Mouse (Mus musculus) kidney, adult 2 months (tissue): Measurements from ENCODE around the gene Prkn. TPM values are rescaled to one million over a fixed set of nuclear protein-coding genes. Genes with fewer than 3 reads are reported as not detected.
A peak's percentile ranks its signal among the peaks of the same experiment; 100 is the strongest.

Experiments
- DNase-seq: peaks from one replicate; pipeline ENCODE4 v3.0.0; 2021
- H3K27ac ChIP-seq: fragments of 200-500 bp; 2 replicates; pipeline ENCODE4 v1.5.1; 2012; ENCODE audit warnings: low read depth, low read length, control low read depth, inconsistent platforms; ENCODE audit not compliant: insufficient read depth
- H3K27me3 ChIP-seq: fragments of 200-500 bp; replicated peaks from 2 replicates; pipeline ENCODE4 v1.6.1; 2012; ENCODE audit warnings: mild to moderate bottlenecking, moderate library complexity, low read length, inconsistent platforms; ENCODE audit not compliant: control insufficient read depth, insufficient read depth
- H3K36me3 ChIP-seq: fragments of 200-500 bp; 2 replicates; pipeline ENCODE4 v1.6.1; 2012; ENCODE audit warnings: mild to moderate bottlenecking, moderate library complexity, low read length, inconsistent platforms; ENCODE audit not compliant: control insufficient read depth, insufficient read depth
- H3K4me1 ChIP-seq: fragments of 200-500 bp; 2 replicates; pipeline ENCODE4 v1.6.1; 2011; ENCODE audit warnings: low read length; ENCODE audit not compliant: control insufficient read depth, insufficient read depth
- H3K4me3 ChIP-seq: fragments of 200-500 bp; 2 replicates; pipeline ENCODE4 v1.5.1; 2011; ENCODE audit warnings: mild to moderate bottlenecking, low read depth, low read length, control low read depth; ENCODE audit not compliant: insufficient read depth
- CTCF ChIP-seq: fragments of 200-500 bp; conservative IDR thresholded peaks from 2 replicates; pipeline ENCODE4 v1.5.1; 2011; ENCODE audit warnings: low read depth, mild to moderate bottlenecking, control low read depth, low read length, moderate library complexity, mixed read lengths; ENCODE audit not compliant: insufficient read depth, insufficient read length
- POLR2A ChIP-seq: fragments of 200-500 bp; IDR thresholded peaks from one replicate; pipeline ENCODE4 v1.6.1; 2011; ENCODE audit warnings: low read depth, low read length, control low read depth
- WGBS: fragments of 180-500 bp; shearing (Covaris S2); methylation state at CpG from one replicate; pipeline ENCODE4 v1.1.7; 2018; 5-methylcytosine and 5-hydroxymethylcytosine counted together
- polyA plus RNA-seq: library from polyadenylated mRNA; depleted of rRNA; stranded (reverse); fragments of >200 nt; gene quantifications from 2 replicates; pipeline ENCODE4 v1.2.3, GENCODE M21; 2012

The Prkn gene
- polyA plus RNA-seq, 1 experiment: 6.1 TPM

GRCm38 (mm10) chr17:11664610-11665345, 824.6 kb downstream of the Prkn start:
- H3K36me3 ChIP-seq: no peaks in the 10 kb centered on the region
- 0 out of 2 replicates have a peak, but pooled peaks cover 8% of the 10 kb centered on the region for H3K4me1 ChIP-seq
- H3K27me3 ChIP-seq: no peaks in the 10 kb centered on the region
- no peak overlapping the region for H3K27ac ChIP-seq
- H3K4me3 ChIP-seq: no peak overlapping the region
- TF ChIP-seq CTCF (no peak), POLR2A (no peak)
- WGBS: 29% methylated on average over 20 of the region's 20 CpGs
- DNase-seq: peak; percentile 48

- Histone ChIP-seq H3K4me3 (no peak overlapping the region), H3K27me3 (no peaks in the 10 kb centered on the region), H3K4me1 (no peaks in the 10 kb centered on the region), H3K27ac (no peak overlapping the region), H3K36me3 (no peaks in the 10 kb centered on the region)
- TF ChIP-seq CTCF (no peak), POLR2A (no peak)
- WGBS: 95% methylated on average over 6 of the region's 6 CpGs
- DNase-seq: no peak
Observed at GRCm38 (mm10) chr17:11679716-11680115, 839.5 kb downstream of the Prkn start.

GRCm38 (mm10) chr17:11680456-11680855, 840.3 kb downstream of the Prkn start:
- Histone ChIP-seq H3K4me1 (no peaks in the 10 kb centered on the region), H3K27ac (no peak overlapping the region), H3K27me3 (no peaks in the 10 kb centered on the region), H3K4me3 (no peak overlapping the region), H3K36me3 (no peaks in the 10 kb centered on the region)
- 64% methylated on average over 9 of the region's 9 CpGs for WGBS
- TF ChIP-seq CTCF (no peak), POLR2A (no peak)
- DNase-seq: peak; percentile 70

GRCm38 (mm10) chr17:11681825-11682372, 841.7 kb downstream of the Prkn start:
- Histone ChIP-seq H3K27ac (no peak overlapping the region), H3K4me3 (no peak overlapping the region), H3K4me1 (no peaks in the 10 kb centered on the region), H3K36me3 (no peaks in the 10 kb centered on the region), H3K27me3 (no peaks in the 10 kb centered on the region)
- DNase-seq: no peak
- 68% methylated on average over 11 of the region's 11 CpGs for WGBS
- no peak for TF ChIP-seq POLR2A
- TF ChIP-seq CTCF: no peak

GRCm38 (mm10) chr17:11705005-11705404, 864.8 kb downstream of the Prkn start:
- 88% methylated on average over 4 of the region's 4 CpGs for WGBS
- Histone ChIP-seq H3K4me1 (no peaks in the 10 kb centered on the region), H3K27me3 (no peaks in the 10 kb centered on the region), H3K4me3 (no peak overlapping the region), H3K27ac (no peak overlapping the region), H3K36me3 (no peaks in the 10 kb centered on the region)
- TF ChIP-seq CTCF (no peak), POLR2A (no peak)
- no peak for DNase-seq

GRCm38 (mm10) chr17:11705761-11706160, 865.6 kb downstream of the Prkn start:
- DNase-seq: no peak
- H3K27me3 ChIP-seq: no peaks in the 10 kb centered on the region
- 85% methylated on average over 9 of the region's 9 CpGs for WGBS
- TF ChIP-seq POLR2A (no peak), CTCF (no peak)
- no peak overlapping the region for H3K27ac ChIP-seq
- no peaks in the 10 kb centered on the region for H3K36me3 ChIP-seq
- H3K4me1 ChIP-seq: no peaks in the 10 kb centered on the region
- no peak overlapping the region for H3K4me3 ChIP-seq

- no peak for DNase-seq
- 61% methylated on average over 4 of the region's 4 CpGs for WGBS
- no peaks in the 10 kb centered on the region for H3K27me3 ChIP-seq
- no peaks in the 10 kb centered on the region for H3K4me1 ChIP-seq
- H3K27ac ChIP-seq: no peak overlapping the region
- H3K36me3 ChIP-seq: no peaks in the 10 kb centered on the region
- H3K4me3 ChIP-seq: no peak overlapping the region
- no peak for TF ChIP-seq CTCF
- TF ChIP-seq POLR2A: no peak
Observed at GRCm38 (mm10) chr17:11712066-11712465, 871.9 kb downstream of the Prkn start.
